Mouse (Mus musculus) splenic B cell, adult 2 months (primary cell): ENCODE data around the gene Tas2r108.
A peak's percentile ranks its signal among the peaks of the same experiment; 100 is the strongest.

Experiments used
- DNase-seq: peaks from one replicate; pipeline ENCODE4 v3.0.0-alpha.2; 2011; ENCODE audit warnings: low read depth, low spot score
- H3K27me3 ChIP-seq: 2 replicates; pipeline ENCODE4 v1.6.1; 2012; ENCODE audit warnings: mild to moderate bottlenecking, low read length, moderate library complexity, mixed read lengths; ENCODE audit not compliant: control insufficient read depth, poor library complexity, insufficient read depth, severe bottlenecking
- H3K36me3 ChIP-seq: 2 replicates; pipeline ENCODE4 v1.6.1; 2012; ENCODE audit warnings: mild to moderate bottlenecking, low read length, moderate library complexity, mixed read lengths; ENCODE audit not compliant: control insufficient read depth, poor library complexity, insufficient read depth, severe bottlenecking

Tas2r108 gene

GRCm38 (mm10) chr6:40493229-40493628, at the start of gene Tas2r108:
TSS of gene Tas2r108 (plus strand) at chr6:40493529.
- H3K36me3 ChIP-seq, result no peaks in the 10 kb centered on the region
- no peak for DNase-seq
- no peaks in the 10 kb centered on the region for H3K27me3 ChIP-seq

GRCm38 (mm10) chr6:40448626-40449025, 44.7 kb upstream of the Tas2r108 start:
- H3K27me3 ChIP-seq, result no peaks in the 10 kb centered on the region; the same call in 1 of the 2 replicates
- H3K36me3 ChIP-seq, result no peaks in the 10 kb centered on the region
- DNase-seq, result no peak

GRCm38 (mm10) chr6:40454436-40455041, 38.8 kb upstream of the Tas2r108 start:
- DNase-seq, result peak; percentile 54
- H3K36me3 ChIP-seq, result no peaks in the 10 kb centered on the region
- no peaks in the 10 kb centered on the region; the same call in 1 of the 2 replicates for H3K27me3 ChIP-seq

GRCm38 (mm10) chr6:40465710-40466109, 27.6 kb upstream of the Tas2r108 start:
- peak; percentile 29 for DNase-seq
- Histone ChIP-seq H3K27me3 (no peaks in the 10 kb centered on the region), H3K36me3 (no peaks in the 10 kb centered on the region)

GRCm38 (mm10) chr6:40470916-40471719, 22.2 kb upstream of the Tas2r108 start, which contains the start of gene Ssbp1:
TSS of gene Ssbp1 (plus strand) at chr6:40471352.
- H3K36me3 ChIP-seq, result peaks cover 4% of the 10 kb centered on the region; the same call in 1 of the 2 replicates
- H3K27me3 ChIP-seq, result no peaks in the 10 kb centered on the region
- DNase-seq, result peak; percentile 97

- Histone ChIP-seq H3K27me3 (no peaks in the 10 kb centered on the region), H3K36me3 (peaks cover 4% of the 10 kb centered on the region; the same call in 1 of the 2 replicates)
- DNase-seq, result no peak
Measured at GRCm38 (mm10) chr6:40471720-40472010, 21.7 kb upstream of the Tas2r108 start.

- Histone ChIP-seq H3K36me3 (peaks cover 13% of the 10 kb centered on the region), H3K27me3 (no peaks in the 10 kb centered on the region)
- DNase-seq, result peak; percentile 72
Measured at GRCm38 (mm10) chr6:40476132-40476531, 17.2 kb upstream of the Tas2r108 start.

- Histone ChIP-seq H3K36me3 (peaks cover 21% of the 10 kb centered on the region), H3K27me3 (no peaks in the 10 kb centered on the region)
- DNase-seq, result peak; percentile 62
Measured at GRCm38 (mm10) chr6:40479705-40480104, 13.6 kb upstream of the Tas2r108 start.

- H3K36me3 ChIP-seq, result peaks cover 14% of the 10 kb centered on the region
- no peak for DNase-seq
- H3K27me3 ChIP-seq, result no peaks in the 10 kb centered on the region
Measured at GRCm38 (mm10) chr6:40482318-40482717, 11.0 kb upstream of the Tas2r108 start.

- DNase-seq, result no peak
- Histone ChIP-seq H3K36me3 (no peaks in the 10 kb centered on the region), H3K27me3 (no peaks in the 10 kb centered on the region)
Measured at GRCm38 (mm10) chr6:40490933-40491332, 2.4 kb upstream of the Tas2r108 start, which contains the start of gene Tas2r137. TSS of gene Tas2r137 (plus strand) at chr6:40491233.

GRCm38 (mm10) chr6:40519408-40519807, 26.1 kb downstream of the Tas2r108 start, which contains the start of gene Prss37:
TSS of gene Prss37 (minus strand) at chr6:40519508.
- H3K27me3 ChIP-seq, result no peaks in the 10 kb centered on the region
- no peaks in the 10 kb centered on the region for H3K36me3 ChIP-seq
- DNase-seq, result no peak
